Mouse (Mus musculus) cortical plate, adult 2 months (tissue): ENCODE data around the gene Spata2. TPM values are rescaled to one million over a fixed set of nuclear protein-coding genes. Genes with fewer than 3 reads are reported as not detected.

Experiments
- H3K27ac ChIP-seq: fragments of 200-500 bp; 2 replicates; pipeline ENCODE4 v1.5.1; 2012; ENCODE audit warnings: low read length, control low read depth, inconsistent platforms; ENCODE audit not compliant: insufficient read depth
- H3K4me1 ChIP-seq: fragments of 200-500 bp; 2 replicates; pipeline ENCODE4 v1.6.1; 2011; ENCODE audit warnings: low read length; ENCODE audit not compliant: control insufficient read depth, insufficient read depth
- H3K4me3 ChIP-seq: fragments of 200-500 bp; 2 replicates; pipeline ENCODE4 v1.5.1; 2011; ENCODE audit warnings: mild to moderate bottlenecking, low read length, control low read depth; ENCODE audit not compliant: insufficient read depth
- CTCF ChIP-seq: fragments of 200-500 bp; IDR thresholded peaks from 2 replicates; pipeline ENCODE4 v1.5.1; 2011; ENCODE audit warnings: mild to moderate bottlenecking, control low read depth, low read length; ENCODE audit not compliant: insufficient read depth; ENCODE audit errors: extremely low read depth
- POLR2A ChIP-seq: fragments of 200-500 bp; IDR thresholded peaks from 2 replicates; pipeline ENCODE4 v1.6.1; 2011; ENCODE audit warnings: mild to moderate bottlenecking, low read length, control low read depth; ENCODE audit not compliant: insufficient read depth; ENCODE audit errors: extremely low read depth
- polyA plus RNA-seq: library from polyadenylated mRNA; depleted of rRNA; stranded (reverse); fragments of >200 nt; gene quantifications from 2 replicates; pipeline ENCODE4 v1.2.3, GENCODE M21; 2012; rRNA removed

Gene Spata2
- polyA plus RNA-seq, 1 experiment: 62.9 TPM

DNA sequence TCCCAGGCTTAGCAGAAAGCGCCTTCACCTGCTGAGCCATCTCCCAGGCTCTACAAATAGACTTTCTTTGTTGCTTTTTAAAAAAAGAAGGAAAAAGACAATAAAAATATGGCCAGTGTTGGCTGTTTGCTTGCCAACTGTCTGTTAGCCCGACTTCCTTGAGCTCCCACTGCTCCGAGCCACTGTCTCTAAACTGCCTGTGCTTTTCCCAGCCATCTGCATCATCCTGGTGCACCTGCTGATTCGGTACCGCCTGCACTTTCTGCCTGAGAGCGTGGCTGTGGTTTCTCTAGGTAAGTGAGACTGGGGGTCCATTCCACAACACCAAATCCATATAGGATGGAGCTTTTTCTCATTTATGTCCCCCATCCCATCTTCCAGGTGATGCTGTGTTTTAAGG, 58.1 kb downstream of the Spata2 start:
- no peak overlapping the region for H3K27ac ChIP-seq
- TF ChIP-seq POLR2A (no peak), CTCF (no peak)
- no peaks in the 10 kb centered on the region for H3K4me1 ChIP-seq
- H3K4me3 ChIP-seq: no peak overlapping the region

- no peak overlapping the region for H3K4me3 ChIP-seq
- H3K4me1 ChIP-seq: no peaks in the 10 kb centered on the region
- TF ChIP-seq POLR2A (no peak), CTCF (no peak)
- H3K27ac ChIP-seq: no peak overlapping the region
Measured at GRCm38 (mm10) chr2:167431418-167431776, 61.3 kb downstream of the Spata2 start.

Other genes with a start within 250 kb of the Spata2 start
- gene B4galt5, start 143.7 kb downstream of the Spata2 start, polyA plus RNA-seq: 35.3 and 39.2 TPM in 2 replicates
- gene Slc9a8, start 71.2 kb downstream of the Spata2 start, polyA plus RNA-seq: 37.9 and 42.1 TPM in 2 replicates
- 98.0 and 102 TPM in 2 replicates for gene Rnf114, start 242 bp downstream of the Spata2 start, polyA plus RNA-seq
- 1.4 and 1.8 TPM in 2 replicates for gene Snai1, start 45.3 kb upstream of the Spata2 start, polyA plus RNA-seq
- gene Ube2v1, start 139.2 kb upstream of the Spata2 start, polyA plus RNA-seq: 251 and 267 TPM in 2 replicates
- 0.93 TPM in 1 of 2 replicates, not detected in the other for gene Gm20431, start 168.6 kb upstream of the Spata2 start, polyA plus RNA-seq
- gene Cebpb, start 196.0 kb upstream of the Spata2 start, polyA plus RNA-seq: 16.7 and 19.4 TPM in 2 replicates
- 88.8 and 89.0 TPM in 2 replicates for gene Tmem189, start 196.9 kb upstream of the Spata2 start, polyA plus RNA-seq